Mouse (Mus musculus): ENCODE measurements around the gene Hmga1b. TPM values are rescaled to one million over a fixed set of nuclear protein-coding genes. Genes with fewer than 3 reads are reported as not detected.
"Not testable (repeated sequence)": the region's sequence is repeated elsewhere in the genome, so short reads cannot be mapped to it uniquely, and the experiment has no call there.

Hmga1b gene
- polyA plus RNA-seq (2015; fragmentation: Nextera tagmentation; extraction: Ambion mirVana) = 3.9 and 8.1 TPM in 2 replicates

DNA sequence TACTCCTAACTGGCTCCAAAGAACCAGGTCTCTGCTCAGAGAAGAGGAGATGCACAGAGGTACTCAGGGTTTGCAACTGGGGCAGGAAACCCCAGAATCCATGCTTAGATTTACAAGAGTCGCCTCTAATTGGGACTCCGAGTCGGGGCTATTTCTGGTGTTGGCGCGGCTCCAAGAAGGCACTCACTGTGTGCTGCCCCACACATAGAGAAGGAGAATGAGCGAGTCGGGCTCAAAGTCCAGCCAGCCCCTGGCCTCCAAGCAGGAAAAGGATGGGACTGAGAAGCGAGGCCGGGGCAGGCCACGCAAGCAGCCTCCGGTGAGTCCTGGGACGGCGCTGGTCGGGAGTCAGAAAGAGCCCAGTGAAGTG, at the start of gene Hmga1b:
TSS of gene Hmga1b (plus strand) at position 123 of the 370 bp plus-strand sequence.
- H3K36me3 ChIP-seq (ENCODE audit: control insufficient read depth, insufficient read depth, low read length); H3K4me1 ChIP-seq (ENCODE audit: control insufficient read depth, insufficient read depth, low read length); H3K27me3 ChIP-seq (ENCODE audit: control insufficient read depth, insufficient read depth, low read length); H3K4me3 ChIP-seq (replicated peaks; ENCODE audit: low read length): not testable (repeated sequence)
- Histone ChIP-seq H3K9ac (ENCODE audit: low read length) (peak within 1 kb of the TSS; percentile 50), H3K27ac (ENCODE audit: low read length) (peak within 1 kb of the TSS; percentile 85), H3K4me2 (ENCODE audit: low read depth, low read length) (peak within 1 kb of the TSS; percentile 24; the same call in 1 of the 2 replicates), H3K9me3 (replicated peaks; ENCODE audit: control insufficient read depth, low read length) (peaks cover 19% of the 10 kb centered on the region)
- 11% methylated on average over 14 of the region's 14 CpGs for WGBS
- peak; percentile 49; the same call in 1 of the 2 replicates for ATAC-seq (ENCODE audit: insufficient read depth, low FRiP score)

DNA sequence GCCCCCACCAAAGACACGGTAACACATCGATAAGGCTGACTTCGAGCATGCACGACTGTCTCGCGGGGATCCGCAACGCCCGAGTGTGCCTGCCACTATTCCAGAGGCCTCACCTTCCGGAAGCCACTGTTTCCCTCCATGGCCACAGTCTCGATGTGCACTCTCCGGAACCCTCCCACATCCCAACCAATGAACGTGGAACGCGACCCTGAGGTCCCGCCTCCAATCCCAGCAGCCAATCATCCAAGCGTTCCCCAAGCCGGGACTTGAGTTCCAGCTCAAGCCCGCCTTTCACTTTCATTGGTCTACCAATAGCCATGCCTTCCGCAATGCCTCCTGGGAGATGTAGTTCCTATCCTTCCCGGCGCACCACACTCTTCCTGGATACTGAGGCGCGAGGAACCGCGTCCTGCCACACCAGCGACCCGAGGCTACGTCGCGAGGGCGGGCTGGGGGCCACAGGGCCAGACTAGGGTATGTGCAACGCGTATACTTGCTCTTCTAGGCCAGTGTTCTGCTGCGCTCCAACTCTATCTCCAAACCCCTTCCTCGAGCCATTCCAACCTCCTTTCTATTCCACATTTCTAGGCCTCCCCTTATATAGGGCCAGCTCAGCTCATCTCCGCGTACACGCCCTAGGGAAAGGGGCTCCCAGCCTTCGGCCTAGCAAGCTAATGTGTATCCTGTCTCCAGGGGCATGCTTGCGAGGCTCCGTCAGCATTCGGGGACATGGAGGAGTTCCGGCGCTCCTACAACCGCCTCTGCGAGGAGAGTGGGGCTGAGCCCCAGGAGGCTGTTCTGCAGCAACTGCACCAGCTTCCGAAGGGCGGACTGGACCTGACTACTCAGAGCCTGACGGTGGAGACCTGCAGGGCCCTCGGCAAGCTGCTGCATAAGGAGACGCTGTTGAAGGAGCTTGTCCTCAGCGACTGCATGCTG, 48.7 kb upstream of the Hmga1b start, which contains the start of the genes Cenpx and Lrrc45:
TSS of gene Cenpx (minus strand) at position 159 of the 939 bp plus-strand sequence.
TSS of gene Lrrc45 (plus strand) at position 346 of the 939 bp plus-strand sequence.
- peak within 1 kb of the TSS; percentile 97 for H3K4me2 ChIP-seq (ENCODE audit: low read depth, low read length)
- no peaks in the 10 kb centered on the region for H3K27me3 ChIP-seq (ENCODE audit: control insufficient read depth, insufficient read depth, low read length)
- H3K9me3 ChIP-seq (replicated peaks; ENCODE audit: control insufficient read depth, low read length) = no peaks in the 10 kb centered on the region
- peak within 1 kb of the TSS; percentile 63 for H3K4me3 ChIP-seq (replicated peaks; ENCODE audit: low read length)
- peak; percentile 94 for ATAC-seq (ENCODE audit: insufficient read depth, low FRiP score)
- 2% methylated on average over 53 of the region's 53 CpGs for WGBS
- no peaks in the 10 kb centered on the region; the same call in 1 of the 2 replicates for H3K36me3 ChIP-seq (ENCODE audit: control insufficient read depth, insufficient read depth, low read length)
- H3K9ac ChIP-seq (ENCODE audit: low read length) = peak within 1 kb of the TSS; percentile 77
- H3K4me1 ChIP-seq (ENCODE audit: control insufficient read depth, insufficient read depth, low read length) = peaks cover 23% of the 10 kb centered on the region
- H3K27ac ChIP-seq (ENCODE audit: low read length) = peak within 1 kb of the TSS; percentile 68

DNA sequence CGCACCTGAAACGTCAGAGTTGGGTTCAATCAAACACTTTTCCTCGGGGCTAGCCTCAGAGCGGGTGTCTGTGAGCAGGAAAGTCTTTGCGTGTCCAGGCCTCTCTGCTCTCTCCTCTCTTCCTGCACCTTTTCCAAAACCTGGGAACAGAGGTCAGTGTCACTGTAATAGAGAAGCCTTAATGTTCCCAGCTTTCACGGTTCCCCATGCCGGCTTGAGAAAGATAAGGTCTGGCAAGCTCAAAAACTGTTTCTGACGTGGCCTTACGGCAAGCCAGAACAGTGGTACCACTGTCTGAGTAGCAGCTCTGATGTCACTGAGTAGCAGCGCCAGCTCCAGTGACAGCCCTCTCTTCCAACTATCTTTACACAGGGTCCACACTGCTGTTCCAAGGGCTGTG, 48.0 kb upstream of the Hmga1b start:
- no peaks in the 10 kb centered on the region for H3K27me3 ChIP-seq (ENCODE audit: control insufficient read depth, insufficient read depth, low read length)
- peaks cover 16% of the 10 kb centered on the region for H3K4me1 ChIP-seq (ENCODE audit: control insufficient read depth, insufficient read depth, low read length)
- ATAC-seq (ENCODE audit: insufficient read depth, low FRiP score) = no peak
- H3K36me3 ChIP-seq (ENCODE audit: control insufficient read depth, insufficient read depth, low read length) = no peaks in the 10 kb centered on the region; the same call in 1 of the 2 replicates
- peak overlapping the region; percentile 79 for H3K4me2 ChIP-seq (ENCODE audit: low read depth, low read length)
- peak overlapping the region; percentile 77 for H3K9ac ChIP-seq (ENCODE audit: low read length)
- peak overlapping the region; percentile 26; the same call in 1 of the 2 replicates for H3K27ac ChIP-seq (ENCODE audit: low read length)
- no peaks in the 10 kb centered on the region for H3K9me3 ChIP-seq (replicated peaks; ENCODE audit: control insufficient read depth, low read length)
- 44% methylated on average over 10 of the region's 10 CpGs for WGBS
- peak overlapping the region; percentile 63 for H3K4me3 ChIP-seq (replicated peaks; ENCODE audit: low read length)

DNA sequence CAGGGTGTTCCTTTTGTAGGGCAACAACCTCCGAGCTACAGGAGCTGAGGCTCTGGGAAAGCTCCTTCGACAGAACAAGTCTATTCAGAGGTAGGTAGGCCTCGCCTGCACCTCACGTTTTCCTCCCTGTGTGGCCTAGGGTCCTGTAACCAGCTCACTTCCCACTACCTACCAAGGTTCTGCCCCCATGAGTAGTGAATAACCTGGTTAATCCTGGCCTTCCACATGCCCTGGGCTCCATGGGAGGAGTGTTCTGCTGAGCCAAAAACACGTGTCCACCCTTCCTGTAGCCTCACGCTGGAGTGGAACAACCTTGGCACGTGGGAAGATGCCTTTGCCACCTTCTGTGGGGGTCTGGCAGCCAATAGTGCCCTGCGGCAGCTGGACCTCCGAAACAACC, 47.5 kb upstream of the Hmga1b start:
- Histone ChIP-seq H3K4me2 (ENCODE audit: low read depth, low read length) (0 out of 2 replicates have a peak overlapping the region, but pooled peaks have one; percentile 79), H3K9ac (ENCODE audit: low read length) (peak overlapping the region; percentile 77; the same call in 1 of the 2 replicates)
- WGBS = 91% methylated on average over 9 of the region's 9 CpGs

DNA sequence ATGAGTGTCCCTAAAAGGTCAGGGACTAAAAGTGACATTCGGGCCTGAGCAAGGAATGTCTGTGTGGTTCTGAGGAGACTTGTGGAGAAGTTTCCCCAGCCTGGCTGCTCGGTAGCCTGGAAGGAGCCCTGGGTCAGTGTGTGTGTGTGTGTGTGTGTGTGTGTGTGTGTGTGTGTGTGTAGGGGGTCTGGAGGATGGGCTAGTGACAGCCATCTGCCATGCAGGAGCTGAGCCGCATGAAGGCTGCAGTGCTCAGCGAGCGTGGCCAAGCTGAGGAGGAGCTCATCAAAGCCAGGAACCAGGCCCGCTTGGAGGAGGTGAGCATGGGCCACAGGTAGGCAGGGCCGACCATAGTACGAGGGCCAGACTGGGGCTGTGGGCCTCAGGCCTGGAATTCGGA, 43.4 kb upstream of the Hmga1b start:
- ATAC-seq (ENCODE audit: insufficient read depth, low FRiP score) = no peak
- 89% methylated on average over 9 of the region's 9 CpGs for WGBS

More for the DNA sequence above, 47.5 kb upstream of the Hmga1b start:
- Histone ChIP-seq H3K9me3 (replicated peaks; ENCODE audit: control insufficient read depth, low read length) (no peaks in the 10 kb centered on the region), H3K36me3 (ENCODE audit: control insufficient read depth, insufficient read depth, low read length) (no peaks in the 10 kb centered on the region; the same call in 1 of the 2 replicates), H3K4me3 (replicated peaks; ENCODE audit: low read length) (no peak overlapping the region), H3K4me1 (ENCODE audit: control insufficient read depth, insufficient read depth, low read length) (peaks cover 11% of the 10 kb centered on the region; the same call in 1 of the 2 replicates), H3K27me3 (ENCODE audit: control insufficient read depth, insufficient read depth, low read length) (no peaks in the 10 kb centered on the region), H3K27ac (ENCODE audit: low read length) (no peak overlapping the region)
- no peak for ATAC-seq (ENCODE audit: insufficient read depth, low FRiP score)

DNA sequence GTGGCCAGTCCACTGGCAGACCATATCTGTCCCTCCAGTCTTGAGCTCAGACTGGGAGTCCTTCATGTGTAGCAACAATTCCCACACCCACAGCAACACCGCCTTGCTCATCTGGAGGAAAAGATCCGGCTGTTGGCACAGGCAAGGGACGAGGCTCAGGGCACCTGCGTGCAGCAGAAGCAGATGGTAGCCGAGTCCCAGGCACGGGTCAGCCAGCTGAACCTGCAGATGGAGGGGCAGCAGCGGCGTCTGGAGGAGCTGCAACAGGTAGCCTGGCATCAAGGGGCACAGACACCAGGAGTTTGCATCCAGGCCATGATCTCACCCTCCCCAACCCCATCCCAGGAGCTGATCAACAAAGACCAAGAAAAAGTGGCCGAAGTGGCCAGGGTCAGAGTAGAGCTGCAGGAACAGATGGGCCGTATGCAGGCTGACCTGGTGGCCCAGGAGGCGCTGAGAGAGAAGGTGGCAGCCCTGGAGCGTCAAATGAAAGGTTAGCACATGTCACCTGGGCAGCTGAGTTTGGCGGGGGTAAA, 42.7 kb upstream of the Hmga1b start:
- Histone ChIP-seq H3K36me3 (ENCODE audit: control insufficient read depth, insufficient read depth, low read length) (no peaks in the 10 kb centered on the region; the same call in 1 of the 2 replicates), H3K4me3 (replicated peaks; ENCODE audit: low read length) (no peak overlapping the region), H3K27ac (ENCODE audit: low read length) (no peak overlapping the region), H3K4me2 (ENCODE audit: low read depth, low read length) (no peak overlapping the region), H3K9me3 (replicated peaks; ENCODE audit: control insufficient read depth, low read length) (no peaks in the 10 kb centered on the region), H3K9ac (ENCODE audit: low read length) (no peak overlapping the region), H3K27me3 (ENCODE audit: control insufficient read depth, insufficient read depth, low read length) (no peaks in the 10 kb centered on the region), H3K4me1 (ENCODE audit: control insufficient read depth, insufficient read depth, low read length) (peaks cover 10% of the 10 kb centered on the region)
- ATAC-seq (ENCODE audit: insufficient read depth, low FRiP score) = no peak
- 88% methylated on average over 13 of the region's 13 CpGs for WGBS

More for the DNA sequence above, 43.4 kb upstream of the Hmga1b start:
- H3K27me3 ChIP-seq (ENCODE audit: control insufficient read depth, insufficient read depth, low read length) = no peaks in the 10 kb centered on the region
- H3K4me3 ChIP-seq (replicated peaks; ENCODE audit: low read length) = no peak overlapping the region
- no peaks in the 10 kb centered on the region; the same call in 1 of the 2 replicates for H3K36me3 ChIP-seq (ENCODE audit: control insufficient read depth, insufficient read depth, low read length)
- H3K4me2 ChIP-seq (ENCODE audit: low read depth, low read length) = no peak overlapping the region
- peaks cover 16% of the 10 kb centered on the region for H3K4me1 ChIP-seq (ENCODE audit: control insufficient read depth, insufficient read depth, low read length)
- H3K9me3 ChIP-seq (replicated peaks; ENCODE audit: control insufficient read depth, low read length) = no peaks in the 10 kb centered on the region
- no peak overlapping the region for H3K9ac ChIP-seq (ENCODE audit: low read length)
- no peak overlapping the region for H3K27ac ChIP-seq (ENCODE audit: low read length)

DNA sequence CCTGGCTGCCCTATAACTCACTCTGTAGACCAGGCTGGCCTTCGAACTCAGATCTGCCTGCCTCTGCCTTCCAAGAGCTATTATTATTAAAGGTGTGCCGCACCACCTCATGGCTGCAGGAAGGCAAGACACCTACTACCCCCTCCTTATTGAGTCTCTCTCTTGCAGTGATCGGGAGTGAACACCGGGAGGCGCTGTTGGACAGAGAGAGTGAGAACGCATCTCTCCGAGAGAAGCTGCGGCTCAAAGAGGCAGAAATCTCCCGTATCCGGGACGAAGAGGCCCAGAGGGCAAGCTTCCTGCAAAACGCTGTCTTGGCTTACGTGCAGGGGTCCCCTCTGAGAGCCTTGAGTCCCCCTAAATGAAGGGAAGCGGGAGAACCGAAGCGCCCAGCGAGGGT, 42.1 kb upstream of the Hmga1b start:
- peak overlapping the region; percentile 67; the same call in 1 of the 2 replicates for H3K27ac ChIP-seq (ENCODE audit: low read length)
- 15% methylated on average over 17 of the region's 17 CpGs for WGBS
- no peaks in the 10 kb centered on the region for H3K27me3 ChIP-seq (ENCODE audit: control insufficient read depth, insufficient read depth, low read length)
- no peaks in the 10 kb centered on the region for H3K9me3 ChIP-seq (replicated peaks; ENCODE audit: control insufficient read depth, low read length)
- peak overlapping the region; percentile 98 for H3K4me2 ChIP-seq (ENCODE audit: low read depth, low read length)
- H3K4me3 ChIP-seq (replicated peaks; ENCODE audit: low read length) = peak overlapping the region; percentile 64
- peak; percentile 32; the same call in 1 of the 2 replicates for ATAC-seq (ENCODE audit: insufficient read depth, low FRiP score)
- peaks cover 9% of the 10 kb centered on the region for H3K4me1 ChIP-seq (ENCODE audit: control insufficient read depth, insufficient read depth, low read length)
- peak overlapping the region; percentile 83 for H3K9ac ChIP-seq (ENCODE audit: low read length)
- no peaks in the 10 kb centered on the region; the same call in none of the 2 replicates for H3K36me3 ChIP-seq (ENCODE audit: control insufficient read depth, insufficient read depth, low read length)

DNA sequence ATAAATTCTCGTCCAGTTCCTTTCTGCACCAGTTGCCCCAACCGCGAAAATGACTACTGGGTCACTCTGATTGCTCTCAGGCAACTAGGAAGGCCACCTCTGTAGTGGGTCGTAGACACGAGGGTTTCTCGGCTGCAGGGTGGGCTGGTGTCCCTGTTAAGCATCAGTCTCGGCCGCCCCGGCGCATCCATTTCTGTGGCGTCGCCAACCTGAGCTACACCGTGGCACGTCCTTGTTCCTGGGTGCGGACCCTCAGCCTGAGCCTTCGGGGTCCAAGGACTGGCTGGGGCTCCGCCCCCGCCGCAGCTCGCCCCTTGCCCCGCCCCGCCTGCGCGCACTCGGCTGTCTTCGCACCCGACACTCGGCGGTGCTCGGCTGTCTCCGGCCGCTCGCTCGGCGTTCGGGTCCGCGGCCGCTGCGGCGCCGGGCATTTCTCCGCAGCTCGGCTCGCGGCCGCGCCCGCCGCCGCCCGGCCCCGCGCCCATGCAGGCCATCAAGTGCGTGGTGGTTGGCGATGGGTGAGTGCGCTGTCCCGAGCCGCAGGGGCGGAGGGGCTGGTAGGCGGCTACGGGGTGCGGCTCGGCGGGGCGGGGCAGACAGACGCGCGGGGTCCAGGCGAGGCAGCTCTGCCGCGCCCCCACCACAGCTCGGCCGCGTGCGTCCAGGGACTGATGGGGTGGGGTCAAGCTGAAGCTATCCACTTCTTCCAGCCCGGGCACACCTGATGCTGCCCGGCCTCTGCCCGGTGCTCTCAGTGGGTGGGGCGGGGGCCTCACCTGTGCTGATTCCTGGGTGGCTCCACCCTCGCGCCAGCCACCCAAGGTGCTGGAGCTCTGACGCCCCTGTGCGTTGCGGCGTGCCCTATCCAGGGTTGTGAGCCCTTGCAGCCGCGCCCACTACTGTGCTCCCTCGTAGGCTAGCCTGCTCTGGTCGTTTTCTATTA, 41.2 kb upstream of the Hmga1b start, which contains the start of gene Rac3:
TSS of gene Rac3 (plus strand) at position 347 of the 943 bp plus-strand sequence.
- Histone ChIP-seq H3K4me3 (replicated peaks; ENCODE audit: low read length) (peak within 1 kb of the TSS; percentile 64), H3K4me1 (ENCODE audit: control insufficient read depth, insufficient read depth, low read length) (peaks cover 14% of the 10 kb centered on the region), H3K27ac (ENCODE audit: low read length) (peak within 1 kb of the TSS; percentile 67), H3K27me3 (ENCODE audit: control insufficient read depth, insufficient read depth, low read length) (no peaks in the 10 kb centered on the region), H3K9me3 (replicated peaks; ENCODE audit: control insufficient read depth, low read length) (no peaks in the 10 kb centered on the region), H3K36me3 (ENCODE audit: control insufficient read depth, insufficient read depth, low read length) (no peaks in the 10 kb centered on the region; the same call in none of the 2 replicates), H3K9ac (ENCODE audit: low read length) (peak within 1 kb of the TSS; percentile 83), H3K4me2 (ENCODE audit: low read depth, low read length) (peak within 1 kb of the TSS; percentile 98)
- under 1% methylated on average over 90 of the region's 90 CpGs for WGBS
- ATAC-seq (ENCODE audit: insufficient read depth, low FRiP score) = peak; percentile 76
